Mouse (Mus musculus): ENCODE results near the gene Galnt18.

DNA sequence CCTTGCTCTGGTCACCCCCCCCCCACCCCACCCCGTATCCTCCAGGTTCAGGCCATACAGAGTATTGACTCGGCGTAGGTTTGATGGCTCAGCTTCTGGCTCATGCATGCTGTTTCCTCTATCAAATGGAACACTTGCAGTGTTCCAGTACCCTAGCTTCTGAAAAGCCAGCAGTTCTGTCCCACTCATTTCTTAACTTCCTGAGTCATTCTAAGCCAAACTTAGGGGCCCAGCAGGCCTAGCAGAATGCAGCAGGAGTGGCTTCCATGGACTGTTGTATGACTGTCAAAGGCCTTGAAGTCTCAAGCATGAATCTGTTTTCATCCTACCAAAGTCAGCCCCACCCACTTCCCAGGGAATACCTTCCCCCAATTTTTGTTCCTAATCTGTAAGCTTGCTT, 296.5 kb downstream of the Galnt18 start:
- TF ChIP-seq CTCF (IDR thresholded peaks at IDR 0.05; ENCODE audit: borderline replicate concordance, insufficient read depth, low read depth, low read length), result no peak
- no peak for TF ChIP-seq POLR2A (IDR thresholded peaks at IDR 0.05; ENCODE audit: borderline replicate concordance, insufficient read depth, low read length)
